Mouse (Mus musculus): ENCODE measurements at regions not wholly inside any gene's neighbourhood (a gene's known extent, or its start where the extent isn't known, plus 50 kb on each side); places are given as distances from the start of the nearest gene placed in this dataset.
"Not testable (repeated sequence)": the region's sequence is repeated elsewhere in the genome, so short reads cannot be mapped to it uniquely, and the experiment has no call there.

DNA sequence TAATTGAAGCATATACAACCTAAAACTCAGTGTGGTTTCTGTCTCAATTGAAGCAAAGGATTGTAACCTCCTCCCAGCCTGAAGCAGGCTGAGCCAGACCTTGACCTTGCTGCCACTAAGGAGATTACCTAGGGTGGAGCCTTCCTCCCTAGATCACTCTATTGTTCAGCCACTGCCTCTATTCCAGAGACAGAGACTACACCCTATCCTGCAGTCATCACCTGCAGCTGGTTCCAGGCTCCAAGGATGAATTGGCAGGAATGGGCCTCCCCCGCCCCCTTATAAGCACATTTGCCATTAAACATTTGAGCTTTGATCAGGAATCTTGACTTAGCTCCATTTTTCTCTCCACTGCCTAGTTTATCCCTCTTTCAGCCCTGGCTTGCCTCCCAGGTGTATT lies 401.3 kb downstream of the Pet2 start:
- POLR2A ChIA-PET: interaction anchor here in 1 of 4 experiments (4.2 kb wide), 1 partner anchor 14 kb away, joined by 64 read pairs; no protein-coding TSS in a partner anchor
- CTCF ChIA-PET: not testable (repeated sequence)

All from embryonic stem cell, embryonic (primary cell).